In the genomic region with DNA sequence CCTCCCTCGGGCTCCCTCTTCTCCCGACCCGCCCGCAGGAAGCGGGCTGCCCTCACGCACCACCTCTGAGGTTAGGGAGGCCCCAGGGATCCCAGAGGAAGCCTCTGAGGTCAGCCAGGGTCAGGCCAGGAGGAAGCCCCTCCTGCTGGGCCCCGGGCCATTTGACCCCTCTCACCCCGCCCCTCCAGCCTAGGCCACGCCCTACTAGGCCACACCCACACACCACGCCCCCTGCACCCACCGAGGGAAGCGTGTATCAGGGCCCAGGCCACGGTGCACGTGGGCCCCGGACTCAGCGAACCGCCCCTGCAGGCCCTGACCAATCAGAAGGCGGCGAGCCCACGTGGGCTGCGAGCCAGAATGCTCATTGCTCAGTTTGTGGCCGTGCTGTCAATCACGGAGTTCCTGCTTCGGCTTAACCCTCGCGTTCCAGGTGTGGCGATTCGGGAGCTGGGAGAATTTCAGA, we compare ENCODE assay signal across 1 mouse cellular context.
TF ChIP-seq lines count a peak whose summit lies in the region.

Gene Tle6 (minus strand): TSS at position 336 of the 466 bp plus-strand sequence.

TF ChIP-seq in CH12.LX, 34 proteins besides CTCF, POLR2A, EP300 and RAD21 (continued from another document):
- TF ChIP-seq ZMIZ1 (IDR thresholded peaks at IDR 0.05; ENCODE audit: low read depth, low read length) (0 out of 2 replicates have a peak, but pooled peaks have one; percentile 32), MAZ (IDR thresholded peaks at IDR 0.05; ENCODE audit: low read depth, low read length) (no peak), CHD1 (IDR thresholded peaks at IDR 0.05; ENCODE audit: low read depth, low read length) (no peak), MAX (IDR thresholded peaks at IDR 0.05; ENCODE audit: low read length) (peak; percentile 94), JUND (conservative IDR thresholded peaks at IDR 0.05; ENCODE audit: low read depth, low read length) (no peak), MYC (IDR thresholded peaks at IDR 0.05; ENCODE audit: low read depth, low read length) (peak; percentile 82; the same call in 1 of the 2 replicates), USF2 (conservative IDR thresholded peaks at IDR 0.05; ENCODE audit: low read depth, low read length) (peak; percentile 52; the same call in 1 of the 2 replicates), TBP (conservative IDR thresholded peaks at IDR 0.05; ENCODE audit: low read depth, low read length) (no peak), KAT2A (IDR thresholded peaks at IDR 0.05; ENCODE audit: insufficient replicate concordance, low read length) (no peak), GABPA (IDR thresholded peaks at IDR 0.05; ENCODE audit: insufficient replicate concordance, low read depth, low read length) (no peak), JUN (IDR thresholded peaks at IDR 0.05; ENCODE audit: insufficient read depth, low read depth, low read length) (no peak), POLR2AphosphoS2 (IDR thresholded peaks at IDR 0.05; ENCODE audit: low read depth, low read length) (no peak), SIN3A (IDR thresholded peaks at IDR 0.05; ENCODE audit: low read length) (peak; percentile 41; the same call in 1 of the 2 replicates), NRF1 (IDR thresholded peaks at IDR 0.05; ENCODE audit: low read depth, low read length) (0 out of 2 replicates have a peak, but pooled peaks have one; percentile 12)
